Mouse (Mus musculus): ENCODE measurements around the gene Gpr89. TPM values are rescaled to one million over a fixed set of nuclear protein-coding genes. Genes with fewer than 3 reads are reported as not detected.
A peak's percentile ranks its signal among the peaks of the same experiment; 100 is the strongest.

Gpr89 gene
- total and polyA plus RNA-seq, 2 experiments from 2014 or later, result 34.9 to 40.3 TPM

GRCm38 (mm10) chr3:96883690-96884089, 21.5 kb downstream of the Gpr89 start:
- no peaks in the 10 kb centered on the region for H3K27me3 ChIP-seq (ENCODE audit: insufficient read depth, low read length)
- no peak for ATAC-seq

GRCm38 (mm10) chr3:96882061-96882849, 22.9 kb downstream of the Gpr89 start:
- no peak overlapping the region for H3K9ac ChIP-seq (replicated peaks; ENCODE audit: low read length)
- TF ChIP-seq CTCF (IDR thresholded peaks at IDR 0.05; ENCODE audit: low read depth), result no peak
- no peaks in the 10 kb centered on the region for H3K9me3 ChIP-seq (ENCODE audit: low read length)
- no peaks in the 10 kb centered on the region for H3K27me3 ChIP-seq (ENCODE audit: insufficient read depth, low read length)
- H3K4me2 ChIP-seq (ENCODE audit: low read depth, low read length), result no peak overlapping the region
- H3K4me3 ChIP-seq (ENCODE audit: low read length), result no peak overlapping the region
- H3K36me3 ChIP-seq (ENCODE audit: insufficient read depth, low read length), result peaks cover 38% of the 10 kb centered on the region
- H3K4me1 ChIP-seq (ENCODE audit: insufficient read depth, low read length), result no peaks in the 10 kb centered on the region
- ATAC-seq, result no peak
- no peak for DNase-seq (ENCODE audit: low spot score)
- WGBS, result 95% methylated on average over 14 of the region's 14 CpGs
- H3K27ac ChIP-seq, result no peak overlapping the region

More at GRCm38 (mm10) chr3:96883690-96884089, 21.5 kb downstream of the Gpr89 start:
- WGBS, result 96% methylated on average over 7 of the region's 7 CpGs
- Histone ChIP-seq H3K4me1 (ENCODE audit: insufficient read depth, low read length) (no peaks in the 10 kb centered on the region), H3K27ac (no peak overlapping the region), H3K4me3 (ENCODE audit: low read length) (no peak overlapping the region), H3K9ac (replicated peaks; ENCODE audit: low read length) (no peak overlapping the region), H3K4me2 (ENCODE audit: low read depth, low read length) (no peak overlapping the region), H3K36me3 (ENCODE audit: insufficient read depth, low read length) (peaks cover 38% of the 10 kb centered on the region), H3K9me3 (ENCODE audit: low read length) (no peaks in the 10 kb centered on the region)
- no peak for DNase-seq (ENCODE audit: low spot score)
- no peak for TF ChIP-seq CTCF (IDR thresholded peaks at IDR 0.05; ENCODE audit: low read depth)

- ATAC-seq, result no peak
- Histone ChIP-seq H3K9ac (replicated peaks; ENCODE audit: low read length) (no peak overlapping the region), H3K4me1 (ENCODE audit: insufficient read depth, low read length) (no peaks in the 10 kb centered on the region), H3K27ac (no peak overlapping the region), H3K4me2 (ENCODE audit: low read depth, low read length) (no peak overlapping the region), H3K27me3 (ENCODE audit: insufficient read depth, low read length) (no peaks in the 10 kb centered on the region), H3K36me3 (ENCODE audit: insufficient read depth, low read length) (peaks cover 35% of the 10 kb centered on the region), H3K9me3 (ENCODE audit: low read length) (no peaks in the 10 kb centered on the region), H3K4me3 (ENCODE audit: low read length) (no peak overlapping the region)
- DNase-seq (ENCODE audit: low spot score), result no peak
- TF ChIP-seq CTCF (IDR thresholded peaks at IDR 0.05; ENCODE audit: low read depth), result no peak
- 84% methylated on average over 6 of the region's 6 CpGs for WGBS
These were observed 23.6 kb downstream of the Gpr89 start for GRCm38 (mm10) chr3:96881557-96881956.

GRCm38 (mm10) chr3:96880385-96880784, 24.8 kb downstream of the Gpr89 start:
- peak; percentile 31 for DNase-seq (ENCODE audit: low spot score)
- H3K4me1 ChIP-seq (ENCODE audit: insufficient read depth, low read length), result no peaks in the 10 kb centered on the region
- no peak overlapping the region for H3K4me3 ChIP-seq (ENCODE audit: low read length)
- peak; percentile 58; the same call in 1 of the 2 replicates for ATAC-seq
- H3K4me2 ChIP-seq (ENCODE audit: low read depth, low read length), result no peak overlapping the region
- WGBS, result 80% methylated on average over 4 of the region's 4 CpGs
- TF ChIP-seq CTCF (IDR thresholded peaks at IDR 0.05; ENCODE audit: low read depth), result no peak
- H3K36me3 ChIP-seq (ENCODE audit: insufficient read depth, low read length), result peaks cover 38% of the 10 kb centered on the region
- no peaks in the 10 kb centered on the region for H3K27me3 ChIP-seq (ENCODE audit: insufficient read depth, low read length)
- H3K9ac ChIP-seq (replicated peaks; ENCODE audit: low read length), result no peak overlapping the region
- no peaks in the 10 kb centered on the region for H3K9me3 ChIP-seq (ENCODE audit: low read length)
- H3K27ac ChIP-seq, result peak overlapping the region; percentile 48

- DNase-seq (ENCODE audit: low spot score) (no peak), ATAC-seq (no peak)
- Histone ChIP-seq H3K36me3 (ENCODE audit: insufficient read depth, low read length) (peaks cover 42% of the 10 kb centered on the region), H3K27ac (no peak overlapping the region), H3K4me3 (ENCODE audit: low read length) (no peak overlapping the region), H3K4me2 (ENCODE audit: low read depth, low read length) (no peak overlapping the region), H3K4me1 (ENCODE audit: insufficient read depth, low read length) (no peaks in the 10 kb centered on the region), H3K9me3 (ENCODE audit: low read length) (no peaks in the 10 kb centered on the region), H3K27me3 (ENCODE audit: insufficient read depth, low read length) (no peaks in the 10 kb centered on the region), H3K9ac (replicated peaks; ENCODE audit: low read length) (no peak overlapping the region)
- TF ChIP-seq CTCF (IDR thresholded peaks at IDR 0.05; ENCODE audit: low read depth), result no peak
- WGBS, result 91% methylated on average over 9 of the region's 9 CpGs
These were observed 25.6 kb downstream of the Gpr89 start for GRCm38 (mm10) chr3:96879536-96879935.

- ATAC-seq (no peak), DNase-seq (ENCODE audit: low spot score) (no peak)
- H3K27ac ChIP-seq, result no peak overlapping the region
- WGBS, result 91% methylated on average over 7 of the region's 7 CpGs
- no peaks in the 10 kb centered on the region for H3K9me3 ChIP-seq (ENCODE audit: low read length)
- peaks cover 46% of the 10 kb centered on the region for H3K36me3 ChIP-seq (ENCODE audit: insufficient read depth, low read length)
- no peak overlapping the region for H3K9ac ChIP-seq (replicated peaks; ENCODE audit: low read length)
- no peak overlapping the region for H3K4me3 ChIP-seq (ENCODE audit: low read length)
- H3K27me3 ChIP-seq (ENCODE audit: insufficient read depth, low read length), result no peaks in the 10 kb centered on the region
- TF ChIP-seq CTCF (IDR thresholded peaks at IDR 0.05; ENCODE audit: low read depth), result no peak
- H3K4me1 ChIP-seq (ENCODE audit: insufficient read depth, low read length), result no peaks in the 10 kb centered on the region
- H3K4me2 ChIP-seq (ENCODE audit: low read depth, low read length), result no peak overlapping the region
These were observed 30.2 kb downstream of the Gpr89 start for GRCm38 (mm10) chr3:96874808-96875571.

All from hindbrain, postnatal 0 days (tissue).